Mouse (Mus musculus): ENCODE data around the gene Asic4.

GRCm38 (mm10) chr1:75458789-75459684 is 8.8 kb downstream of the Asic4 start:
- TF ChIP-seq POLR2A (IDR thresholded peaks at IDR 0.05; ENCODE audit: low read depth, low read length): no peak
- no peak for TF ChIP-seq CTCF (IDR thresholded peaks at IDR 0.05; ENCODE audit: extremely low read depth, insufficient read depth, insufficient read length, insufficient replicate concordance)
